ENCODE assay signal across 9 mouse cellular contexts in genomic region chr5:143043285-143043684, GRCm38 (mm10).
A peak's percentile ranks its signal among the peaks of the same experiment; 100 is the strongest.
DNase-seq lines count a peak whose midpoint lies in the region; ATAC-seq and TF ChIP-seq lines count a peak whose summit lies in the region.
"Had no signal": no experiment of that assay in that cellular context is flagged by ENCODE, and none has a peak within 500 bp of the region (broad histone marks: within the 10 kb centered on the region; RNA-seq: fewer than 3 reads in every experiment).

No protein-coding gene starts in this region.

- no peak for ATAC-seq in kidney, embryonic 15.5 days (replicated peaks; ENCODE audit: low FRiP score)
- ATAC-seq in CD4-positive, CD25-positive, alpha-beta regulatory T cell, adult 4 months = peak; percentile 58
- ATAC-seq in liver, embryonic 15.5 days (ENCODE audit: insufficient read depth) = no peak

- H3K9me3 ChIP-seq in kidney, embryonic 15.5 days (replicated peaks) = no peaks in the 10 kb centered on the region
- H3K9me3 ChIP-seq in liver, embryonic 15.5 days (replicated peaks) = no peaks in the 10 kb centered on the region
- H3K9me3 ChIP-seq: limb, embryonic 13.5 days had no signal

- H3K4me3 ChIP-seq in kidney, adult 2 months (ENCODE audit: insufficient read depth, low read depth, low read length) = no peak overlapping the region
- H3K4me3 ChIP-seq in kidney, embryonic 15.5 days (replicated peaks) = no peak overlapping the region
- H3K4me3 ChIP-seq in liver, embryonic 15.5 days (replicated peaks) = no peak overlapping the region
- H3K4me3 ChIP-seq: limb, embryonic 13.5 days had no signal

- H3K27ac ChIP-seq in kidney, adult 2 months (ENCODE audit: insufficient read depth, low read depth, low read length) = no peak overlapping the region
- no peak overlapping the region for H3K27ac ChIP-seq in kidney, embryonic 15.5 days
- 0 out of 2 replicates have a peak overlapping the region, but pooled peaks have one; percentile 51 for H3K27ac ChIP-seq in liver, embryonic 15.5 days (replicated peaks)
- H3K27ac ChIP-seq: limb, embryonic 13.5 days had no signal

- DNase-seq in kidney, adult 2 months = peak; percentile 60
- DNase-seq in R1 (ENCODE audit: low read depth, low spot score) = peak; percentile 73
- no peak for DNase-seq in c-Kit-positive CD71-positive TER-119-positive erythroid progenitor cells, embryonic 14.5 days (ENCODE audit: low spot score)
- DNase-seq in urinary bladder, postnatal 10 days (ENCODE audit: low spot score) = no peak

- WGBS in kidney, adult 2 months = 69% methylated on average over 2 of the region's 2 CpGs
- 75% methylated on average over 2 of the region's 2 CpGs for WGBS in kidney, embryonic 15.5 days
- 80% methylated on average over 2 of the region's 2 CpGs for WGBS in liver, embryonic 15.5 days (ENCODE audit: insufficient replicate concordance)

- H3K9ac ChIP-seq in kidney, embryonic 15.5 days = no peak overlapping the region
- no peak overlapping the region for H3K9ac ChIP-seq in liver, embryonic 15.5 days
- H3K9ac ChIP-seq: limb, embryonic 13.5 days had no signal

- peak; percentile 28; the same call in 1 of the 2 replicates for TF ChIP-seq CTCF in kidney, adult 2 months (conservative IDR thresholded peaks at IDR 0.05; ENCODE audit: insufficient read depth, insufficient read length, low read depth, low read length)

- no peaks in the 10 kb centered on the region for H3K27me3 ChIP-seq in kidney, adult 2 months (replicated peaks; ENCODE audit: control insufficient read depth, insufficient read depth, low read length)
- no peaks in the 10 kb centered on the region for H3K27me3 ChIP-seq in kidney, embryonic 15.5 days
- no peaks in the 10 kb centered on the region for H3K27me3 ChIP-seq in liver, embryonic 15.5 days
- H3K27me3 ChIP-seq: limb, embryonic 13.5 days had no signal

- H3K36me3 ChIP-seq in kidney, adult 2 months (ENCODE audit: control insufficient read depth, insufficient read depth, low read length) = 0 out of 2 replicates have a peak, but pooled peaks cover 1% of the 10 kb centered on the region
- H3K36me3 ChIP-seq in kidney, embryonic 15.5 days = peaks cover 60% of the 10 kb centered on the region
- H3K36me3 ChIP-seq in liver, embryonic 15.5 days (replicated peaks) = peaks cover 51% of the 10 kb centered on the region

- H3K4me1 ChIP-seq in kidney, adult 2 months (ENCODE audit: control insufficient read depth, insufficient read depth, low read length) = peaks cover 4% of the 10 kb centered on the region
- peaks cover 5% of the 10 kb centered on the region for H3K4me1 ChIP-seq in kidney, embryonic 15.5 days
- H3K4me1 ChIP-seq in liver, embryonic 15.5 days (replicated peaks) = peaks cover 44% of the 10 kb centered on the region

- no peak for TF ChIP-seq POLR2A in kidney, adult 2 months (IDR thresholded peaks at IDR 0.05; ENCODE audit: low read depth, low read length)

- H3K4me2 ChIP-seq in kidney, embryonic 15.5 days = no peak overlapping the region
- no peak overlapping the region for H3K4me2 ChIP-seq in liver, embryonic 15.5 days
- H3K4me2 ChIP-seq: heart, embryonic 11.5 days; limb, embryonic 13.5 days had no signal

Comparison
In these comparisons a context has a peak if more than half of its experiments do, and no peak if none do; other contexts are left out.
1. DNase-seq: peak in kidney, adult 2 months (single experiment) and R1 (single experiment); none in c-Kit-positive CD71-positive TER-119-positive erythroid progenitor cells, embryonic 14.5 days (single experiment) and urinary bladder, postnatal 10 days (single experiment).